Mouse (Mus musculus) heart, adult 2 months (tissue): ENCODE measurements around the gene Ltn1. TPM values are rescaled to one million over a fixed set of nuclear protein-coding genes. Genes with fewer than 3 reads are reported as not detected.

Experiments
- DNase-seq, 2 experiments: peaks; one replicate each; pipeline ENCODE4 v3.0.0; 2021
- H3K27ac ChIP-seq: fragments of 200-600 bp; 2 replicates; pipeline ENCODE4 v1.8.1; 2022
- H3K27me3 ChIP-seq: fragments of 200-500 bp; 2 replicates; pipeline ENCODE4 v1.6.1; 2012; ENCODE audit warnings: mild to moderate bottlenecking, low read length, inconsistent platforms, mixed read lengths; ENCODE audit not compliant: control insufficient read depth, insufficient read depth
- H3K36me3 ChIP-seq: fragments of 200-500 bp; 2 replicates; pipeline ENCODE4 v1.6.1; 2012; ENCODE audit warnings: low read length, inconsistent platforms; ENCODE audit not compliant: control insufficient read depth, insufficient read depth
- H3K4me1 ChIP-seq: fragments of 200-500 bp; 2 replicates; pipeline ENCODE4 v1.6.1; 2011; ENCODE audit warnings: low read length; ENCODE audit not compliant: control insufficient read depth, insufficient read depth
- H3K4me3 ChIP-seq: fragments of 200-600 bp; 2 replicates; pipeline ENCODE4 v1.8.1; 2022
- H3K79me2 ChIP-seq: fragments of 200-500 bp; replicated peaks from 2 replicates; pipeline ENCODE4 v1.6.1; 2012; ENCODE audit warnings: mild to moderate bottlenecking, inconsistent platforms, low read length, moderate library complexity, mixed read lengths; ENCODE audit not compliant: control insufficient read depth, insufficient read depth
- H3K9ac ChIP-seq: fragments of 200-500 bp; 2 replicates; pipeline ENCODE4 v1.6.1; 2012; ENCODE audit warnings: low read depth, mild to moderate bottlenecking, control low read depth, inconsistent platforms, low read length, mixed read lengths
- CTCF ChIP-seq: fragments of 200-600 bp; IDR thresholded peaks from 2 replicates; pipeline ENCODE4 v1.8.1; 2022; ENCODE audit warnings: antibody characterized with exemption, mild to moderate bottlenecking, moderate library complexity
- EP300 ChIP-seq: fragments of 200-500 bp; IDR thresholded peaks from 2 replicates; pipeline ENCODE4 v1.6.1; 2011; ENCODE audit warnings: low read depth, low read length, control low read depth; ENCODE audit not compliant: insufficient read depth
- POLR2A ChIP-seq: fragments of 200-500 bp; IDR thresholded peaks from 2 replicates; pipeline ENCODE4 v1.6.1; 2011; ENCODE audit warnings: mild to moderate bottlenecking, low read depth, low read length, control low read depth; ENCODE audit not compliant: insufficient read depth
- WGBS: fragments of 180-500 bp; shearing (Covaris S2); methylation state at CpG from one replicate; pipeline ENCODE4 v1.1.7; 2018; 5-methylcytosine and 5-hydroxymethylcytosine counted together
- intact Hi-C: fragments of 180-260 bp; cut with DNase I; formaldehyde crosslinking; loops from one replicate; pipeline ENCODE4 v1.15.1; 2025
- polyA plus RNA-seq: library from polyadenylated mRNA; depleted of rRNA; stranded (reverse); fragments of >200 nt; gene quantifications from 2 replicates; pipeline ENCODE4 v1.2.3, GENCODE M21; 2012; rRNA removed
- total RNA-seq, 2 experiments: library from RNA; stranded (reverse); gene quantifications; 2 replicates each; pipeline ENCODE4 v1.2.3; 2021

Ltn1 gene
- total and polyA plus RNA-seq, 3 experiments = 3.1 to 20.7 (median 18.6) TPM

DNA sequence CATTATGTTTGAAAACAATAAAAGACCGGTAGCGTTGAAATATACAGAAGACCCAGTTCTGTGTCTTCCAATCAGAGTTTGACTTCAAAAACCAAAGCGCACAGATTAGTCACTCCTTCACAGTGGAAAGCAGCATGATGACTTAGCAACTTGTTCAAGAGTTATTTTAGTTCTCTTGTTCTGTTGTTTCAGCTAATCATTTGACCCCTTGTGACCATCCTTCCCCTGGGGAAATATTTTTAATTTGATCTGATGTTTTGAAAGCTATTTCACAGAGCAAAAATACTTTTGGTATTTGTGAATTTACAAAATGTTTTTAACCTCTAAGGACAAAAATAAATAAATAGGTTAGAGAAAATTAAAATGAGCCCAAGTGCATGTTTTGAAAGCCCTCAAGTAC, 97.7 kb downstream of the Ltn1 start:
- no peak for DNase-seq
- H3K27me3 ChIP-seq = no peaks in the 10 kb centered on the region
- no peaks in the 10 kb centered on the region for H3K4me1 ChIP-seq
- H3K9ac ChIP-seq = no peak overlapping the region
- H3K36me3 ChIP-seq = no peaks in the 10 kb centered on the region
- H3K79me2 ChIP-seq = no peaks in the 10 kb centered on the region
- 67% methylated on average over 3 of the region's 3 CpGs for WGBS
- no peak overlapping the region for H3K27ac ChIP-seq
- intact Hi-C loops = no loop called here
- no peak overlapping the region for H3K4me3 ChIP-seq
- TF ChIP-seq POLR2A (no peak), CTCF (no peak), EP300 (no peak)

DNA sequence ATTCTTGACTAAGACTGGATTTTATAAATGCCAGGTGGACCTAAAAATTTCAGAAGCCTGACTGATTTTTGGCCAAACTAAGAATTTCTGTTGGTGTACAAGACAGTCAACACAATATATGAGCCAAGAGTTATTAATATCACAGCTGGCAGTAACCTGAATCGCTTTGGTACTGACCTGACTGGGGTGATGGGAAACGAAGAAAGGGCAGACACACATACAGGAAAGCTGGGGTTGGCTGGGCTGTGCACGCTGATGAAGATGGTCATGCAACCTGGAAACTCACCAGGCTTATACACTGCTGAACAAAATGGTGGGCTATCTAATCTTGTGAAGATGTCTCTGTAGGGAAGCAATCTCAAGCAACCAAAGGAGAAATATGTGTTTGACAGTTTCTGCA, 102.4 kb downstream of the Ltn1 start:
- no peaks in the 10 kb centered on the region for H3K79me2 ChIP-seq
- peaks cover 2% of the 10 kb centered on the region; the same call in 1 of the 2 replicates for H3K4me1 ChIP-seq
- 55% methylated on average over 3 of the region's 3 CpGs for WGBS
- TF ChIP-seq POLR2A (no peak), CTCF (no peak), EP300 (no peak)
- H3K27ac ChIP-seq = no peak overlapping the region
- H3K9ac ChIP-seq = no peak overlapping the region
- intact Hi-C loops = no loop called here
- no peak for DNase-seq
- H3K36me3 ChIP-seq = no peaks in the 10 kb centered on the region
- no peak overlapping the region for H3K4me3 ChIP-seq
- H3K27me3 ChIP-seq = no peaks in the 10 kb centered on the region

Other genes with a start within 250 kb of the Ltn1 start
- gene N6amt1, start 78.4 kb downstream of the Ltn1 start, total RNA-seq = 10 to 100 TPM; 16.8 to 19.0 TPM
- 9.8 and 14.1 TPM in 2 replicates for gene N6amt1, start 78.4 kb downstream of the Ltn1 start, polyA plus RNA-seq
- 1 to 10 TPM; 5.1 to 5.6 TPM for gene Rwdd2b, start 8.0 kb upstream of the Ltn1 start, total RNA-seq
- 2.5 and 5.0 TPM in 2 replicates for gene Rwdd2b, start 8.0 kb upstream of the Ltn1 start, polyA plus RNA-seq
- 10 to 100 TPM; 43.2 to 47.2 TPM for gene Usp16, start 22.1 kb upstream of the Ltn1 start, total RNA-seq
- gene Usp16, start 22.1 kb upstream of the Ltn1 start, polyA plus RNA-seq = 22.9 and 33.1 TPM in 2 replicates
- 100 to 1,000 TPM; 149 to 164 TPM for gene Cct8, start 63.3 kb upstream of the Ltn1 start, total RNA-seq
- 32.0 and 94.8 TPM in 2 replicates for gene Cct8, start 63.3 kb upstream of the Ltn1 start, polyA plus RNA-seq
- 1 to 10 TPM; 2.0 to 2.2 TPM for gene Map3k7cl, start 120.7 kb upstream of the Ltn1 start, total RNA-seq
- 1.5 and 1.6 TPM in 2 replicates for gene Map3k7cl, start 120.7 kb upstream of the Ltn1 start, polyA plus RNA-seq